Mouse (Mus musculus): ENCODE results near the gene Ntsr2. TPM values are rescaled to one million over a fixed set of nuclear protein-coding genes. Genes with fewer than 3 reads are reported as not detected.

Ntsr2 gene
- polyA plus RNA-seq, 1 experiment from 2014 or later: 0.22 TPM

Other genes with a start within 250 kb of the Ntsr2 start
- 22.0 and 22.8 TPM in 2 replicates for gene Lpin1, start 42.4 kb upstream of the Ntsr2 start, polyA plus RNA-seq (2015; fragmentation: Nextera tagmentation; extraction: Ambion mirVana)
- gene Greb1, start 147.5 kb downstream of the Ntsr2 start, polyA plus RNA-seq (2015; fragmentation: Nextera tagmentation; extraction: Ambion mirVana): 2.7 and 3.1 TPM in 2 replicates
- gene E2f6, start 157.6 kb downstream of the Ntsr2 start, polyA plus RNA-seq (2015; fragmentation: Nextera tagmentation; extraction: Ambion mirVana): 46.7 and 49.5 TPM in 2 replicates
- 14.4 and 15.7 TPM in 2 replicates for gene Rock2, start 241.5 kb downstream of the Ntsr2 start, polyA plus RNA-seq (2015; fragmentation: Nextera tagmentation; extraction: Ambion mirVana)